Mouse (Mus musculus) heart, adult 2 months (tissue): Measurements from ENCODE around the gene Fam161a.
"Not testable (repeated sequence)": the region's sequence is repeated elsewhere in the genome, so short reads cannot be mapped to it uniquely, and the experiment has no call there.

ENCODE experiments used
- CTCF ChIP-seq: fragments of 200-600 bp; IDR thresholded peaks from 2 replicates; pipeline ENCODE4 v1.8.1; 2022; ENCODE audit warnings: antibody characterized with exemption, mild to moderate bottlenecking, moderate library complexity
- POLR2A ChIP-seq: fragments of 200-500 bp; IDR thresholded peaks from 2 replicates; pipeline ENCODE4 v1.6.1; 2011; ENCODE audit warnings: mild to moderate bottlenecking, low read depth, low read length, control low read depth; ENCODE audit not compliant: insufficient read depth

GRCm38 (mm10) chr11:23064276-23064675, 56.9 kb downstream of the Fam161a start:
- TF ChIP-seq CTCF, POLR2A: not testable (repeated sequence)
